Mouse (Mus musculus): ENCODE data around the gene Ndufaf2. TPM values are rescaled to one million over a fixed set of nuclear protein-coding genes. Genes with fewer than 3 reads are reported as not detected.

Gene Ndufaf2
- polyA plus RNA-seq, 1 experiment: 4.8 TPM

DNA sequence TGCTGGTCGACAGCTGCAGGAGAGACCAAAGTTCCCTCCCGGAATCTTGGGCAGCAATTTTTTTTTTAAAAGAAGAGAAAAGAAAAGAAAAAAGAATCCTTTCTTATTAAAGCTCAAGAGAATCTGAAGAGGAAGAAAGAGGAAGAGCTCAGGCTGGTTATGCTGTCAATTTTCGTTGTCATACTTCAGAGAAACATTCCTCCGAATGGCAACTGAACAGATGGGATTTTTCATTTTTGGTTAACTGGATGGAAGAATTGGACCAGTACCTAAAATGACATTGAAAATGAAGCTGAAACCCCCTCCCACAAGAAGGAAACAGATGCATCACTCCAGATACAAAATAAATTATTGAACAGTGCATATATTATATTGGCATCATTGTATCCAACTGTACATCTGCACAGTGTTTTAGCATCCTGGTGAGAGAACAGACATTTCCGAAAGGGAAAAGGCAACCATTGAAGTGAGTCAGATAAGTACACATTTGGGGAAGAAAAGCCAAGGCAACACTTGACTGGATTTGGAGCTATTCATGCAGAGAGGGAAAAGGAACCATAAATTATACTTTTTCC is 19.9 kb downstream of the Ndufaf2 start:
- no peak for DNase-seq (ENCODE audit: low read depth)

DNA sequence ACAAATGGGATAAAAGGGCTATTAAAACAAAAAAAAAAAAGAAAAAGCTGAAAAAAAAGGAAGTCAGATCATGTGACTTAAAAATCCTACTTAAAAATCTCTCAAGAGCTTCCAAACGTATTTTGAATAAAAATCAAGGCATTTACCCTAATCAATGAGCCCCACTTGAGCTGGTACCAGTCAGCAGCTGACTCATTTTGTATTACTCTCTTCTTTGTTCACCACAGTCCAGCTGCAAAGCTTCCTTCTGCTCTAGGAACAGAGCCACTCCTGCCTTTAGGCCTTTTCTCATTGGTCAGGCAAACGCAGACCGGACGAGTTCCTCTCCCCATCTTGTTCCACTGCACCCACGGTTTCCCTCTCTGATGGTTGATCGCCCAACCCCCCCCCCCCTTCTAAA is 22.8 kb downstream of the Ndufaf2 start:
- DNase-seq (ENCODE audit: low read depth): no peak

DNA sequence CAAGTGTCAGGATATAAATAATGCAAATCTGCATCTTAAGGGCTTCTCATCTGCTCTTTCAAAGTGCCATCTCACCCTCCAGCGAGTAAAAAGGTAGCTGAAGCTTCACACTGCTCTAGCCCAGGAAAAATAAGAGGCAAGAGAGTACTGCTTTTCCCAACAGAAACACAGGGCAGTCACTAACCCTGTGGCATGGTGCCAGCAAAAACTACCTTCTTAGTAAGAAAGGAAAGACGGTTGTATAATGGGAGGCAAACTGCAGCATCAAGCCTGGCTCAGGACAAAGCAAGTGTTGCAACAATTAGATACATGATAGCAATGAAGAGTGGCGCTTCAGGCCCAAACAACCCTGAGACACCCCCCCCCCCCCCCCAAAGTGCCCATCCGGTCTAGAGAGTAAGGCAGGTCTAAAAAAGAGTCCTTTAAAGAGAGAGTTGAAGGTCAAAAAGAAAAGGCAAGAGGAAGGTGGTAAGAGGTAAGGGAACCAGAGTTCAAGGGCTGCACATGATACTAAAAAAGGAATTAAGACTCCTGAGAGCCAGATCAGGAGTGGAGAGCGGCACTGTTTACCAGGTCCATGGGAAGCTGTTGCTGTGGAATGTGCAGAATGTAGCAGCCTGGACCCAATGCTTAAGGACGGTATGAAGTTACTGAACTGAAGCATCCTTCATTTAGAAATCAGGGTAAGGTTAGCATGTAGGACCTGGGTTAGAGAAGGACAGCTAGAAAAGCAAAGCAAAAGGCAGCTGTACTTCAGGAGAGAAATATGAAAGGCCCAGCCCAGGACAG is 26.2 kb downstream of the Ndufaf2 start:
- no peak for DNase-seq (ENCODE audit: low read depth)

GRCm38 (mm10) chr13:108130737-108131136 is 27.7 kb downstream of the Ndufaf2 start:
- DNase-seq (ENCODE audit: low read depth): no peak

DNA sequence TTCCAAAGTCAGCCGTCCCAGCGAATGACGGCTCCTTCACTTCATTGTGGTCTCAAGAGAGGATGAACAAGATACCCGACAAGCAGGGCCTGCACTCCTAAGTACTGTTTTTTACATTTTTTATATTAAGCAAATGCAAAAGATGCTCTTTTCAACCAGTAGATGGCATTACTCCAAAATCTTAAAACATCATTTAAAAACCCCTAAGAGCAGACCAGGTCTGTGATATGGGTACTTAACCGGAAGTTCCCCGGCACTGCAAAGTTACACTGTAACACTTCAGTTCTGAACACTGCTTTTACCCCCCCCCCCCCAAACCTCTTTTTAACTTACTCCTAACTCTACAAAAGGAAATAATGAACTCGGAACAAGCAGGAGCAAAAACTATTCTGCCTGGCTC is 29.4 kb downstream of the Ndufaf2 start:
- DNase-seq (ENCODE audit: low read depth): no peak

DNA sequence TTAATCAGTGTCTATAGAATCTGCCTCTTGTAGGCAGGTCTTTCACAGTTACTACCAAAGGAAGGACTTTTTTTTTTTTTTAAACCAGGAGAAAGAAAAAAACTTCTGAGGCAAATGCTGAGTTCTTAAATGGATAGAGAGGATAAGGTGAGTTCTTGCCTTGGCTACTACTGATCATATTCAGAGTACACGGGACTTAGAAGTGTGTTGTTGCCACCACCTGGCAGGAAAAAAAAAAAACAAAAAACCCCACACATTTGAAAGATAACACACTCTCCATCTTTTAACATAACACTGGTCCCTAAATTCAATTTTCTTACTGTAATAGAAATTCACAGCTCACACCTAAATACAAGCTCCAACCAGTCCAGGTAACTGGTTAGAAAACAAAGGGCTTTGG is 30.5 kb downstream of the Ndufaf2 start:
- DNase-seq (ENCODE audit: low read depth): no peak

- no peak for DNase-seq (ENCODE audit: low read depth)
Measured at GRCm38 (mm10) chr13:108127130-108127529, 31.3 kb downstream of the Ndufaf2 start.

DNA sequence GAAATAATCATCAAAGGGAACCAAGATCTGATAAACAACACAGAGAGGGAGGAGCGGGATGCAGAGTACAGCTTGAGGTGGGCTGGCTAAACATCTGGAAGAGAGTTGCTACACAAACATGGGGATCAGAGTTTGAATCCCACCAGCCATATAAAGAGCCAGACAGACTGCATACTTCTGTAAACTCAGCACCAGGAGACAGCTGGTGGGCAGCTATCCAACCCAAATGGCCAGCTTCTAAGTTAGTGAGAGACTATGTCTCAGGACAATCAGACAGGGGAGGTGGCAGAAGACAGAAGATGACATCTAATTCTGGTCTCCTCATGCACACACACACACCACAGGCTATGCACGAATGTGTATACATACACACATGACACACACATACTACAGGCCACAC is 32.2 kb downstream of the Ndufaf2 start:
- DNase-seq (ENCODE audit: low read depth): no peak

DNA sequence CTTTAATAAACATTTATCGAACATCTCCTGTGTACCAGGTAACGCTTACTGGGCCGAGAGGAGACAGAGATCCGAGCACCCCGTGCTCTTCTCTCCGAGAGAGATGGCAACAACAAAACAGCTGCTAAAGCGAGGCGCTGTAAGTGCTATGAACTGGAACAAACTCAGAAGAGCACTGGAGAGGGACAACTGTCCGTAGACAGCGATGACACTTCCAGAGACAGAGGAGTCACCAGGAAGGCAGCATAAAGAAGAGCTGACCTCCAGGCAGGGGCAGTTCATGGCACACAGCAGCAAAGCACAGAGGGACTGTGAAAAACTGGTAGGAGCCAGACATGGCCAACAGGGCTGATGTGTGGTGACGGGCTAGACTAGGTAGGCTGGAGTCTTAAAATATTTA is 34.3 kb downstream of the Ndufaf2 start:
- no peak for DNase-seq (ENCODE audit: low read depth)

DNA sequence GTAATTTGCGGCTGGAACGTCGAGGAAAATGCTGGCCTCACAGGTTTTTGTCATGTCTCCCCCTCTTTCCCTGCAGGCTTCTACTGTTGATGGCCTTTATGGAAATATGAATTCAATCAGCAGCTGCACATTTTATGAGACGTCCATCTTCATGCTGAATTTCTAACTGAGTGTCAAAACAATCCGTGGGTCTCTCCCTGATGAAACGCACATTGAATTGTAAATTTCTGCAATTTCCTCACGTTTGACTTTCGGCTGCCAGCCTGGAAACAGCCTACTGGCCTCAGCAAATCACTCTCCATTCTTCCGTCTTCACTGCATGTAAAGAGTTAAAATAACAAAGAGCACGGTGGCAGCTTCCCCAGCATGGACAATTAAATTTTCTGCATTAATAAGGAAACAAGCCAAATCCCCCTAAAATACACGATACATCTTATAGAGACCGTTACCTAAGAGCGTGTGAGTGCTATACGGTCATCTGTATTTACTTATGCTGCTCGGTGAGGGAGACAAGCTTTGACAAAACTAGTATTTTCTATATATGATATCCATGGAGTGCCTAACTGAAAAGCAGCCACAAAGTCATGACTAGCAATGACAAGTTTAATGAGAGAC is 35.2 kb downstream of the Ndufaf2 start:
- no peak for DNase-seq (ENCODE audit: low read depth)

DNA sequence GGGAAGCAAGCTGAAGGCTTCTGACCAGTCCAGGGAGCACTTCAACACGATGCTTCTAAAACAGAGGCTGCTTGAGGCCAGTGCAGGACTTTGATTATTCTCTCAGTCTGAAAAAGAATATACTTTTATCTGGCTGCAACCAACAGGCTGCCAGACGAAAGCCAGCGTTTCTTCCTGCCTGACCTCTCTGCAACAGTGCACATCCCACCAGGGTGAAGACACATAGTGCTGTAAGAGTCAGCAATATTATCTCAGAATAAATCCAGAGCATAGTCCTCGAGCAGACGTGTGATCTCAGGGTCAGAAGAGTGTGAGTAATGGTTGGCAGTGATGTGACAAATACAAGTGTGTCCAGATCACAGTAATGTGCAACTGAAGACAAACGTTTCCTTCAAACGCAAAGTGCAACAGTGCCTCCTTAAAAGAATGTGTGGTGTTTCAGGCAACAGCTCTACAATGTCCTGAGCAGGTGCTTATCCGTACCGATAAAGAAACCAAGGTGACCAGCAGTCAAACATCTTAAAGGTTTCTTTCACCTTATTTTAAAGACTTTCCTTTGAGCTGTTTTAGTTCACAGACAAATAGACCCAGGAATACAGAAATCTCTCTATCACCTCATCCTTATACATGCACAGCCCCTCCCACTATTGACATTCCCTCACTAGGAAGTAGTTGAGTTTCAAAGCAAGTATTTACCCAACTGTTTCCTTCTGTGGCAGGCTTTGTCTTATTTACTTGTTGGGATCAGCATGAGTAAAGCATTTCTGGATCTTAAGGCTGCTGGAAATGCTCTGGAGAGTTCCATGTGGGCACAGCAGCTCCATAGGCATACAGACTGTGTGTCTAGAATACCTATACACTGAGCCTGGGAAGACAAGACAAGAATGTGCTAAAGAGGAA is 38.8 kb downstream of the Ndufaf2 start:
- DNase-seq (ENCODE audit: low read depth): no peak

GRCm38 (mm10) chr13:108118188-108118587 is 40.2 kb downstream of the Ndufaf2 start:
- no peak for DNase-seq (ENCODE audit: low read depth)

- no peak for DNase-seq (ENCODE audit: low read depth)
Measured at GRCm38 (mm10) chr13:108117654-108118053, 40.8 kb downstream of the Ndufaf2 start.

DNA sequence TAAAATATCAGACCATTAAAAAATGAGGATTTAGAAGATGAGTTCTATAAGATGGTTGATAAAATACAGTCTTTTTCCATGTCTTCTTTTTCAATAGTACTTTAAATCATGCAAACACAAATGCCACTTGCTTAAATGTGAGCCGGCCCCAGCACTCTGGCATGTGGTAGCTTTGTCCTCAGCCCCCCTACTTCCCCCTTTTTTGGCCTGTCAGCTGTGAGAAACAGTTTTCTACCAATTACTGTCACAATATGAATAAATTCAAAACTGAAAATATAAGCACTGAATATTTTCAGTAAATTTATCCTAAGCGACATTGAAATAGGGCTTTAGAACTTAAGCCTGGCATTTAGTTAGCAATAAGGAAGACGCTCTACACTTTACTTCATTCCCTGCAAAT is 44.2 kb downstream of the Ndufaf2 start:
- DNase-seq (ENCODE audit: low read depth): no peak

GRCm38 (mm10) chr13:108113536-108113935 is 44.9 kb downstream of the Ndufaf2 start:
- DNase-seq (ENCODE audit: low read depth): no peak

- DNase-seq (ENCODE audit: low read depth): no peak
Measured at GRCm38 (mm10) chr13:108110929-108111328, 47.5 kb downstream of the Ndufaf2 start.

DNA sequence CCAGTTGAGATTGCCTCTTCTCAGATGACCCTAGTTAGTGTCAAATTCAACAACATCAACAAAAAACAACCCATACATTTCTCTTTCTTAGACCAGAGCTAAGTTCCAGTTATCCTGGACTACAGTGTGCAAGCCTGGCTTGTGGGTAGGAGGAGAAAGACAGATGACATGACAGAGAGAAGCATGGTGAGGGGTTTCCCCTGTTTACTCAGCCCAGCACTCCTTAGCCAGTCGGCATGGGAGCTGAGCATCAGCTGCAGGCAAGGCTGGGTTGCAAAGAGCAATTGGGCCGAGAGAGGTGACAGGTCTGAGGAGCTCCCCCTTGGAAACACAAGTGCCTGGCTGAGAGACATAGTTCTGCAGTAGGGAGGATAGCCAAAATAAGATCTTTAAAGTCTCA is 57.7 kb downstream of the Ndufaf2 start:
- no peak for DNase-seq (ENCODE audit: low read depth)

DNA sequence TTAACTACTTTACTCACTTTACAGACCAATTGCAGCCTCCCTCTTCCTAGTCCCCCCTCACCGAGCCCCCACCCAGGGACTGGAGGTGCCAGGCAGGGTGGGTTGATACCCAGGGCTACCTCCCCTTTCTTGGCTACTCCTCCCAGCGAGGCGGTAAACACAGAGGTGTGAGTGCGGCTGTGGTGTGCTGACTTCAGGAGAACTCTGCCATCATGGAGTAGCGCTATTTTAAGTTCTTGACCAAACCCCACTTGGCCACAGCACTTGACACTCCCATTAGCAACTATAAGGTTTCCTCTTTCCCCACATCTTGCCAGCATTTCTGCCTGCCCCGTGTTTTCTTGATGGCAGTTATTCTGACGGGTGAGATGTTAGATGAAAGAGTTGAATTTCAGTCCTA is 62.0 kb downstream of the Ndufaf2 start:
- no peak for DNase-seq (ENCODE audit: low read depth)

DNA sequence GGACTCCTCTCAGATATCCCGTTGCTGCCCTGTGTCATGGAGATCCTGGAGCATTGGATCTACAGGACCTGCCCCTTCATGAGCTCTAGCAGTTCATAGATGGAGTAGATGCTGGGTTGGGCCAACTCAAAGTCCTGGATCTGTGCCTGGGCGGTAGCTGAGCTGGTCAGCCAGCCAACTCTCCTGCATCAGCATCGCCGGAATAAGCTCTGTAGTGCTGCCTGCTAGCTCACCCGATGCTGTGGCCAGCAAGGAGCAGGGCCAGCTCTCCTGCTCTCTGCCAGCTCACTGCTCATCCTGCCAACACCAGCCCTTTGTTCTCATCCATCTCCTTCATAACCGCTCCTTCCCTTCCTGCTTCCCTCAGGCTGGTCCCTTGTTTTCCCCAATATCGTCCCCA is 62.8 kb downstream of the Ndufaf2 start:
- DNase-seq (ENCODE audit: low read depth): no peak

GRCm38 (mm10) chr13:108094681-108095080 is 63.7 kb downstream of the Ndufaf2 start:
- no peak for DNase-seq (ENCODE audit: low read depth)

DNA sequence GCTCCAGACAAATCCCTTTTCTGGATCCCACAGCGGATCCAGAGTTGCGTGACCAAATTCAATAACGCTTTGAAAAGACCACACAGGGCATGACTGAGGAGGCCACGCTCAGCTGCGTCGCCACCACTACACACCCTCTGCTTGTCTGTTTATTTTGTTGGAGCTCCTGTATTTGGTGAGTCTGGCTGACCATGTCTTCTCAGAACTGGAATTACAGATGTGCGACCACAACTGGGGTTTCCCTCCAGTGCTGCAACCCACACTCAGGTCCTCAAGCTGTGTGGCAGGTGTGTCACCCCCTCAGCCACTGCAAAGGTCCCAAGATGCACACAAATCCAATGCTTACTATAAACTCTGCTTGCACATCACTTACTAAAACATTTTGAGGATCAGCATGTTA is 66.1 kb downstream of the Ndufaf2 start:
- no peak for DNase-seq (ENCODE audit: low read depth)

GRCm38 (mm10) chr13:108086724-108087123 is 71.7 kb downstream of the Ndufaf2 start:
- no peak for DNase-seq (ENCODE audit: low read depth)

Data from gonadal fat pad, adult 2 months (tissue).